Mouse (Mus musculus) limb, embryonic 12.5 days (tissue): ENCODE measurements around the gene Prss38. TPM values are rescaled to one million over a fixed set of nuclear protein-coding genes. Genes with fewer than 3 reads are reported as not detected.

Source experiments
- ATAC-seq: fragments of 200-750 bp; cut with Nextera tagmentation; 2 replicates; pipeline ENCODE4 v1.8.0; 2017; ENCODE audit warnings: low read depth, moderate TSS enrichment; ENCODE audit not compliant: insufficient number of reproducible peaks, insufficient read depth, low FRiP score, low TSS enrichment
- H3K27ac ChIP-seq: fragments of 300-500 bp; sonication (generic); 2 replicates; pipeline ENCODE4 v1.5.1; 2016; ENCODE audit warnings: mild to moderate bottlenecking, moderate library complexity
- H3K27me3 ChIP-seq: fragments of 300-500 bp; sonication (generic); 2 replicates; pipeline ENCODE4 v1.6.1; 2016; ENCODE audit warnings: mild to moderate bottlenecking, moderate library complexity
- H3K36me3 ChIP-seq: fragments of 300-500 bp; sonication (generic); 2 replicates; pipeline ENCODE4 v1.6.1; 2016; ENCODE audit warnings: mild to moderate bottlenecking, moderate library complexity
- H3K4me1 ChIP-seq: fragments of 300-500 bp; sonication (generic); replicated peaks from 2 replicates; pipeline ENCODE4 v1.6.1; 2016
- H3K4me2 ChIP-seq: fragments of 300-500 bp; sonication (generic); 2 replicates; pipeline ENCODE4 v1.6.1; 2016; ENCODE audit warnings: mild to moderate bottlenecking, moderate library complexity
- H3K4me3 ChIP-seq: fragments of 300-500 bp; sonication (generic); replicated peaks from 2 replicates; pipeline ENCODE4 v1.5.1; 2016; ENCODE audit warnings: mild to moderate bottlenecking
- H3K9ac ChIP-seq: fragments of 300-500 bp; sonication (generic); replicated peaks from 2 replicates; pipeline ENCODE4 v1.6.1; 2016; ENCODE audit warnings: mild to moderate bottlenecking, moderate library complexity
- H3K9me3 ChIP-seq: fragments of 300-500 bp; sonication (generic); 2 replicates; pipeline ENCODE4 v1.6.1; 2016; ENCODE audit warnings: mild to moderate bottlenecking, moderate library complexity
- WGBS: fragments of 180-500 bp; shearing (Covaris S2); methylation state at CpG from one replicate; pipeline ENCODE4 v1.1.7; 2016; 5-methylcytosine and 5-hydroxymethylcytosine counted together
- polyA plus RNA-seq: library from polyadenylated mRNA; unstranded; fragments of >200 nt; fragmentation: Nextera tagmentation; extraction: Ambion mirVana; gene quantifications from 2 replicates; pipeline ENCODE4 v1.2.1, GENCODE M21; 2016

The Prss38 gene
- polyA plus RNA-seq, 1 experiment from 2014 or later, result 0.16 TPM

GRCm38 (mm10) chr11:59397536-59398371, 22.3 kb upstream of the Prss38 start:
- no peak for ATAC-seq
- no peak overlapping the region for H3K9ac ChIP-seq
- peaks cover 9% of the 10 kb centered on the region for H3K36me3 ChIP-seq
- 0 out of 2 replicates have a peak overlapping the region, but pooled peaks have one; percentile 5 for H3K4me2 ChIP-seq
- peak overlapping the region; percentile 86 for H3K27ac ChIP-seq
- peaks cover 54% of the 10 kb centered on the region for H3K4me1 ChIP-seq
- H3K27me3 ChIP-seq, result no peaks in the 10 kb centered on the region
- H3K9me3 ChIP-seq, result no peaks in the 10 kb centered on the region
- H3K4me3 ChIP-seq, result no peak overlapping the region
- 52% methylated on average over 22 of the region's 22 CpGs for WGBS

DNA sequence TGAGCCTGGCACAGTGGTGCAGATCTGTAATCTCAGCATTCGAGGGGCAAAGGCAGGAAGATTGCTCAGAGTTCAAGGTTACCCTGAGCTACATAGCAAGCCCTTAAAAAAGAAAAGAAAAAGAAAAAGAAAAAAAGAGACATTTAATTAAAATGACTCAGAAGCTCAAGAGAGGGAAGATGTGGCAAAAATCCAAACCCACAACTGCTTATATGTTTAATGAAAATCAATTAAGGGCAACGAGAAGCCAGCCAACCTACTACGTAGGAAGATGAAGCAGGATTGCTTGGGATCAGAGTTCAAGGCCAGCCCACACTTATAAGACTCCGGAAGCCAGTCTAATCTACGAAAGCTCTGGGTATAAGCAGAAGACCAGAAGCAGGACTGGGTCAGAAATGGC, 19.0 kb upstream of the Prss38 start:
- H3K27ac ChIP-seq, result peak overlapping the region; percentile 60
- H3K4me1 ChIP-seq, result peaks cover 38% of the 10 kb centered on the region
- 86% methylated on average over 5 of the region's 5 CpGs for WGBS
- no peaks in the 10 kb centered on the region for H3K9me3 ChIP-seq
- no peak for ATAC-seq
- H3K36me3 ChIP-seq, result no peaks in the 10 kb centered on the region
- no peak overlapping the region for H3K4me2 ChIP-seq
- no peaks in the 10 kb centered on the region for H3K27me3 ChIP-seq
- no peak overlapping the region for H3K9ac ChIP-seq
- no peak overlapping the region for H3K4me3 ChIP-seq

DNA sequence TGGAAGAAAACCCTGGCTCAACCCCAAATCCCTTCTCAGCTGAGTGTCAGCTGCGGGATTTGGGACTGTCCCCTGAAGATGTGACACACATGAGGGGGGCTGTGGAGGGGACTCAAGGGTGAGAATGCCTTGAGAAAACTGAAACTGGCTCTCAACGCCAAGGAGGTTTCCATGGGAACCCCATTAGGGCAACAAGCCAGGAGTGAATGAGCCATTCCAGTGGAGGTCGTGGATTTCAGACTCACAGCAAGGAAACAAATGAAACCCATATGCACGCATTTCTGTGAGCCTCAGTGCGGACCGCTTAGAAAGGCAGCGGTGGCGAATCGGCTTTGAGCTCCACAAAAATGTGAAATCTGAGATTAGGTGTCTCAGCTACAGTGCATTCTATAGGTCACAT, 18.1 kb upstream of the Prss38 start:
- no peaks in the 10 kb centered on the region for H3K36me3 ChIP-seq
- H3K4me3 ChIP-seq, result no peak overlapping the region
- peak overlapping the region; percentile 1; the same call in 1 of the 2 replicates for H3K4me2 ChIP-seq
- no peaks in the 10 kb centered on the region for H3K9me3 ChIP-seq
- peak; percentile 84 for ATAC-seq
- peak overlapping the region; percentile 60 for H3K27ac ChIP-seq
- WGBS, result 23% methylated on average over 9 of the region's 9 CpGs
- H3K9ac ChIP-seq, result no peak overlapping the region
- H3K4me1 ChIP-seq, result peaks cover 36% of the 10 kb centered on the region
- no peaks in the 10 kb centered on the region for H3K27me3 ChIP-seq

DNA sequence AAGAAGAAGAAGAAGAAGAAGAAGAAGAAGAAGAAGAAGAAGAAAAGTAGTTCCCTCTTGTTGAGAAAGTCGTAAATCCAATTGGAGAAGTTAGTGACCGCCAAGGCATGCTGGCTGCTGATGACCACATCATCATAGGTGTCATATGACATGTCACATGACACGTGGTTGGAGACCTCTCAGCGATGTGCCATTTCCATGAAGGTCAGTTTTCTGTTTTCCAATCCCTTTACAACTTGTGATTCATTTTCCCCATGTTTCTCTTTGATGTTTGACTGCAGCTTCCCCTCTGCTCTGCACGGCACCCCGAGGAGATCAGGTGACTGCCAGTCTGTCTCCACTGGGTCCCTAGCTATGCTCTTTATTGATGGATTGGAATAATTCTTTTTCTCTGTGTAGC, 16.8 kb upstream of the Prss38 start:
- no peaks in the 10 kb centered on the region for H3K27me3 ChIP-seq
- no peaks in the 10 kb centered on the region for H3K9me3 ChIP-seq
- no peaks in the 10 kb centered on the region for H3K36me3 ChIP-seq
- H3K9ac ChIP-seq, result no peak overlapping the region
- H3K27ac ChIP-seq, result 0 out of 2 replicates have a peak overlapping the region, but pooled peaks have one; percentile 20
- H3K4me2 ChIP-seq, result no peak overlapping the region
- WGBS, result 45% methylated on average over 6 of the region's 6 CpGs
- ATAC-seq, result no peak
- H3K4me3 ChIP-seq, result no peak overlapping the region
- peaks cover 29% of the 10 kb centered on the region for H3K4me1 ChIP-seq

GRCm38 (mm10) chr11:59390470-59390869, 15.0 kb upstream of the Prss38 start:
- Histone ChIP-seq H3K4me3 (no peak overlapping the region), H3K36me3 (no peaks in the 10 kb centered on the region), H3K27me3 (no peaks in the 10 kb centered on the region; the same call in 1 of the 2 replicates), H3K4me2 (no peak overlapping the region), H3K27ac (no peak overlapping the region), H3K9ac (no peak overlapping the region), H3K9me3 (no peaks in the 10 kb centered on the region), H3K4me1 (peaks cover 37% of the 10 kb centered on the region)
- ATAC-seq, result no peak
- WGBS, result 65% methylated on average over 9 of the region's 9 CpGs

DNA sequence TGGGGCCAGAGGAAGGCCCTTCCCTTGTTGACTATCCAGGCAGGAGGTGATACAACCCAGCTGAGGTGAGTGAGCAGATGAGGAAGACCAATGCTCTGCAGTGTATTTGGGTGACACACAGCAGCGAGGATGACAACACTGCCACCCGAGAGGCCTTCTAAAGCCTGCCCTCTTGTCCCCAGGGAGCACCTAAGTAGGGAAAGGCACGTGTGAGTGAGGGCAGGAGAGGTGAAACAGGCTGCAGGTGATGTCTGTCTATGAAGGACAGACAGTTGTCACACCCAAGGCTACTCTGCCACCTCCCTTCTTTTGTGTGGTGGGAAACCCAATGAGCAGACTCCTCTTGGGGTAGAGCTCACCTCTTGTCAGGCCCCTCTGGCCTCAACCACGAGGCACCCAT, 14.2 kb upstream of the Prss38 start:
- H3K27me3 ChIP-seq, result no peaks in the 10 kb centered on the region; the same call in 1 of the 2 replicates
- no peaks in the 10 kb centered on the region for H3K36me3 ChIP-seq
- H3K4me2 ChIP-seq, result no peak overlapping the region
- 65% methylated on average over 4 of the region's 4 CpGs for WGBS
- peaks cover 43% of the 10 kb centered on the region for H3K4me1 ChIP-seq
- no peak overlapping the region for H3K27ac ChIP-seq
- H3K9ac ChIP-seq, result no peak overlapping the region
- no peaks in the 10 kb centered on the region for H3K9me3 ChIP-seq
- ATAC-seq, result no peak
- H3K4me3 ChIP-seq, result no peak overlapping the region

DNA sequence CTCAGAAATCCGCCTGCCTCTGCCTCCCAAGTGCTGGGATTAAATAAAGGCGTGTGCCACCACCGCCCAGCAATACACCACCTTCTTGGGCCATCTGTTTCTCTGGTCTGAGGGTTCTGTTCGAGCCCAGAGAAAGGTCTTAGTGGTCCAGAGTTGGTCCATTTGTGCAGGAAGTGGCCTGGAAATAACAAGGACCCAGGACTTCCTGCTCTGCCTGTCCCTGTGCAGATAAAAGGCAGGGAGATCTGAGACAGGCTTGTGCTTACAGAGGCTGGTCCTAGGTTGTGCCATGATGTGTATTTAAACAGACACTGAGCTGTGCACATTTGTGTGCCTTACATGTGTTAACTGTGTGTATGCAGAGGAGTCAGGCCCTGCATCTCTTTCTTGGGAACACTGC, 13.3 kb upstream of the Prss38 start:
- WGBS, result 73% methylated on average over 4 of the region's 4 CpGs
- ATAC-seq, result no peak
- Histone ChIP-seq H3K27me3 (peaks cover 4% of the 10 kb centered on the region; the same call in 1 of the 2 replicates), H3K27ac (no peak overlapping the region), H3K4me3 (no peak overlapping the region), H3K36me3 (no peaks in the 10 kb centered on the region), H3K4me1 (peaks cover 43% of the 10 kb centered on the region), H3K9me3 (no peaks in the 10 kb centered on the region), H3K9ac (no peak overlapping the region), H3K4me2 (no peak overlapping the region)

DNA sequence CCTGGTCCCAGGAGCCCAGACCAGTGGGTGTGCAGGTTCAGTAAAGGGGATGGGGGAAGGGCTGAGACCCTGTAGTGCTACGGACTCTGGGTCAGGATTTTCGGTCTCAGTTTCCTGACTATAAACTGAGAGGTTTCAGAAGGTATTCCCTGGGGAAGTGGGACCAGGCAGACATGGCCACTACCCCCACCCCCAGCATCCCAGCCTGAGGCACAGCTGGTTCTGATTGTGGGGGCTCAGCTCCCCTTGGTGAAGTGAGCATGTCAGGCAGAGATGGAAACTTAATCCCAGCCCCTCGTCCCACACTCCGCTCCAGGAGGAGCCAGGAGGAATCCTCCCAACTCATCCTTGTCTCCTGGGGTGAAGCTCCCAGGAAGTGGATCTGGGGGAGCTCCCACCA, 12.0 kb upstream of the Prss38 start:
- Histone ChIP-seq H3K36me3 (no peaks in the 10 kb centered on the region), H3K4me3 (no peak overlapping the region), H3K4me1 (peaks cover 39% of the 10 kb centered on the region), H3K9ac (0 out of 2 replicates have a peak overlapping the region, but pooled peaks have one; percentile 4), H3K4me2 (peak overlapping the region; percentile 17; the same call in 1 of the 2 replicates), H3K9me3 (no peaks in the 10 kb centered on the region), H3K27ac (no peak overlapping the region), H3K27me3 (peaks cover 4% of the 10 kb centered on the region; the same call in 1 of the 2 replicates)
- ATAC-seq, result no peak
- 12% methylated on average over 4 of the region's 4 CpGs for WGBS

DNA sequence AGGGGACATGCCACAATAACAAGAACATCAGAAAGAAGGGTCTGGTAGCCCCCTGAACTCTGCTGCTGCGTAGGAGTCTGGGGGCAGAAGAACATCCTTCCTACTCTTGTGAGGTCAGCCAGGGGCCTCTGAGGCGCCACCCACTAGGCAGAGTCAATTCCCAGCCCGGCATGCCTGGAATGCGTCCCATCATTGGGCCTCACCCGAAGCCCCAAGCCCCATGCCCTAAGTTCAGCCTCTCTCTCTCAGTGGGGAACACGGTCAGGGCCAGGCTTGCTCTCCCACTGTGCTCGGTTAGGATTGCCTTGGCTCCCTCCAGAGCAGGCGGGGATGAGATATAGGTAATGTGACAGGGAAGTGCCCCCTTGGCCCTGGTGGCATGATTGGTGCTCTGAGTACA, 9.7 kb upstream of the Prss38 start:
- Histone ChIP-seq H3K36me3 (no peaks in the 10 kb centered on the region), H3K9ac (no peak overlapping the region), H3K4me1 (peaks cover 39% of the 10 kb centered on the region), H3K4me2 (no peak overlapping the region), H3K27me3 (peaks cover 4% of the 10 kb centered on the region; the same call in 1 of the 2 replicates), H3K4me3 (no peak overlapping the region), H3K9me3 (no peaks in the 10 kb centered on the region), H3K27ac (no peak overlapping the region)
- no peak for ATAC-seq
- 9% methylated on average over 8 of the region's 8 CpGs for WGBS

GRCm38 (mm10) chr11:59384441-59384959, 9.0 kb upstream of the Prss38 start:
- Histone ChIP-seq H3K27me3 (peaks cover 4% of the 10 kb centered on the region; the same call in 1 of the 2 replicates), H3K27ac (peak overlapping the region; percentile 72), H3K9ac (no peak overlapping the region), H3K4me1 (peaks cover 39% of the 10 kb centered on the region), H3K9me3 (no peaks in the 10 kb centered on the region), H3K4me3 (no peak overlapping the region), H3K4me2 (0 out of 2 replicates have a peak overlapping the region, but pooled peaks have one; percentile 8), H3K36me3 (no peaks in the 10 kb centered on the region)
- no peak for ATAC-seq
- 12% methylated on average over 7 of the region's 7 CpGs for WGBS

DNA sequence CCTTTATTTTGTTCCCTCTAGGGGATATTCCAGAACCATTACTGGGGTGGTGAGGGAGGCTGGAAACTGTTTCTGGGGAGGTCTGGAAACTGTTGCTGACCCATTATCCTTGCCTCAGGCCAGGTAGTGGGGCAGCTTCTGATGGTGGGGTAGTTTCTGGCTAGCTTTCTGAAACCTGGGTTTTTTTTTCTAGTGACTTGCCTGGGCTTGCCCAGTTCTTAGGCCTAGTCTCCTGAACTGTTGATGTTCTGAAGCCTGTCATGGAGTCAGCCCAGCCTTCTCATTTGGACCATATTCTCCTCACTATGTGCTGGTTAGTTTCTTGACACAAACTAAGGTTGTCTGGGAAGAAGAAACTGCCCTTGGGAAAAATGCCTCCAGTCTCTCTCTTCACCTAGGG, 4.1 kb upstream of the Prss38 start:
- no peak overlapping the region for H3K4me2 ChIP-seq
- H3K27ac ChIP-seq, result no peak overlapping the region
- no peaks in the 10 kb centered on the region for H3K36me3 ChIP-seq
- no peak overlapping the region for H3K9ac ChIP-seq
- H3K9me3 ChIP-seq, result no peaks in the 10 kb centered on the region
- H3K4me3 ChIP-seq, result no peak overlapping the region
- ATAC-seq, result no peak
- H3K4me1 ChIP-seq, result peaks cover 10% of the 10 kb centered on the region
- H3K27me3 ChIP-seq, result 0 out of 2 replicates have a peak, but pooled peaks cover 4% of the 10 kb centered on the region
